Mouse (Mus musculus) midbrain, embryonic 12.5 days (tissue): ENCODE measurements at regions not wholly inside any gene's neighbourhood (a gene's known extent, or its start where the extent isn't known, plus 50 kb on each side); places are given as distances from the start of the nearest gene placed in this dataset.
A peak's percentile ranks its signal among the peaks of the same experiment; 100 is the strongest.

Source experiments
- ATAC-seq: fragments of 200-750 bp; cut with Nextera tagmentation; 2 replicates; pipeline ENCODE4 v1.8.0; 2017; ENCODE audit warnings: low read depth, moderate TSS enrichment, moderate library complexity; ENCODE audit not compliant: low FRiP score
- H3K27ac ChIP-seq: fragments of 300-500 bp; sonication (generic); replicated peaks from 2 replicates; pipeline ENCODE4 v1.5.1; 2016; ENCODE audit warnings: mild to moderate bottlenecking
- H3K27me3 ChIP-seq: fragments of 300-500 bp; sonication (generic); 2 replicates; pipeline ENCODE4 v1.6.1; 2016; ENCODE audit warnings: mild to moderate bottlenecking
- H3K36me3 ChIP-seq: fragments of 300-500 bp; sonication (generic); 2 replicates; pipeline ENCODE4 v1.6.1; 2016
- H3K4me1 ChIP-seq: fragments of 300-500 bp; sonication (generic); 2 replicates; pipeline ENCODE4 v1.6.1; 2016
- H3K4me2 ChIP-seq: fragments of 300-500 bp; sonication (generic); replicated peaks from 2 replicates; pipeline ENCODE4 v1.6.1; 2016; ENCODE audit warnings: mild to moderate bottlenecking, moderate library complexity
- H3K4me3 ChIP-seq: fragments of 300-500 bp; sonication (generic); 2 replicates; pipeline ENCODE4 v1.5.1; 2016; ENCODE audit warnings: mild to moderate bottlenecking
- H3K9ac ChIP-seq: fragments of 300-500 bp; sonication (generic); replicated peaks from 2 replicates; pipeline ENCODE4 v1.6.1; 2016; ENCODE audit warnings: mild to moderate bottlenecking, moderate library complexity
- H3K9me3 ChIP-seq: fragments of 300-500 bp; sonication (generic); 2 replicates; pipeline ENCODE4 v1.6.1; 2016; ENCODE audit warnings: mild to moderate bottlenecking
- WGBS: fragments of 180-500 bp; shearing (Covaris S2); methylation state at CpG from one replicate; pipeline ENCODE4 v1.1.7; 2016; 5-methylcytosine and 5-hydroxymethylcytosine counted together

- 63% methylated on average over 6 of the region's 6 CpGs for WGBS
- no peaks in the 10 kb centered on the region for H3K4me1 ChIP-seq
- no peaks in the 10 kb centered on the region for H3K9me3 ChIP-seq
- H3K36me3 ChIP-seq: no peaks in the 10 kb centered on the region
- ATAC-seq: no peak
- H3K4me3 ChIP-seq: no peak overlapping the region
- no peak overlapping the region for H3K4me2 ChIP-seq
- no peak overlapping the region for H3K27ac ChIP-seq
- H3K9ac ChIP-seq: no peak overlapping the region
- H3K27me3 ChIP-seq: no peaks in the 10 kb centered on the region
These were observed 209.9 kb upstream of the Gbe1 start for GRCm38 (mm10) chr16:70103791-70104378.

- 36% methylated on average over 3 of the region's 3 CpGs for WGBS
- H3K36me3 ChIP-seq: no peaks in the 10 kb centered on the region
- no peak overlapping the region for H3K4me2 ChIP-seq
- no peaks in the 10 kb centered on the region for H3K4me1 ChIP-seq
- H3K27ac ChIP-seq: no peak overlapping the region
- H3K27me3 ChIP-seq: no peaks in the 10 kb centered on the region
- H3K9me3 ChIP-seq: no peaks in the 10 kb centered on the region
- H3K9ac ChIP-seq: no peak overlapping the region
- ATAC-seq: no peak
- H3K4me3 ChIP-seq: no peak overlapping the region
These were observed 172.3 kb upstream of the Gbe1 start for GRCm38 (mm10) chr16:70141466-70141865.

- no peak overlapping the region for H3K4me2 ChIP-seq
- no peaks in the 10 kb centered on the region for H3K27me3 ChIP-seq
- H3K9me3 ChIP-seq: no peaks in the 10 kb centered on the region
- peak; percentile 56; the same call in 1 of the 2 replicates for ATAC-seq
- H3K36me3 ChIP-seq: no peaks in the 10 kb centered on the region
- H3K9ac ChIP-seq: no peak overlapping the region
- 34% methylated on average over 10 of the region's 10 CpGs for WGBS
- no peak overlapping the region for H3K27ac ChIP-seq
- H3K4me3 ChIP-seq: no peak overlapping the region
- H3K4me1 ChIP-seq: peaks cover 13% of the 10 kb centered on the region
These were observed 165.9 kb upstream of the Gbe1 start for GRCm38 (mm10) chr16:70147673-70148359.

GRCm38 (mm10) chr16:70154587-70154986 lies 159.2 kb upstream of the Gbe1 start:
- Histone ChIP-seq H3K4me2 (no peak overlapping the region), H3K9me3 (no peaks in the 10 kb centered on the region), H3K36me3 (no peaks in the 10 kb centered on the region), H3K9ac (no peak overlapping the region), H3K27me3 (no peaks in the 10 kb centered on the region), H3K4me1 (no peaks in the 10 kb centered on the region), H3K27ac (no peak overlapping the region), H3K4me3 (no peak overlapping the region)
- WGBS: 89% methylated on average over 7 of the region's 7 CpGs
- ATAC-seq: no peak

GRCm38 (mm10) chr16:70160539-70160938 lies 153.2 kb upstream of the Gbe1 start:
- H3K9ac ChIP-seq: no peak overlapping the region
- no peak overlapping the region for H3K4me2 ChIP-seq
- H3K27me3 ChIP-seq: no peaks in the 10 kb centered on the region
- no peak overlapping the region for H3K4me3 ChIP-seq
- H3K36me3 ChIP-seq: no peaks in the 10 kb centered on the region
- ATAC-seq: no peak
- H3K4me1 ChIP-seq: no peaks in the 10 kb centered on the region
- no peak overlapping the region for H3K27ac ChIP-seq
- H3K9me3 ChIP-seq: no peaks in the 10 kb centered on the region

GRCm38 (mm10) chr16:70175140-70175539 lies 138.6 kb upstream of the Gbe1 start:
- Histone ChIP-seq H3K27ac (no peak overlapping the region), H3K27me3 (no peaks in the 10 kb centered on the region), H3K36me3 (no peaks in the 10 kb centered on the region), H3K4me2 (no peak overlapping the region), H3K4me1 (no peaks in the 10 kb centered on the region), H3K9me3 (no peaks in the 10 kb centered on the region), H3K4me3 (no peak overlapping the region), H3K9ac (no peak overlapping the region)
- no peak for ATAC-seq
- 87% methylated on average over 7 of the region's 7 CpGs for whole genome bisulfite sequencing

GRCm38 (mm10) chr16:70178975-70179374 lies 134.8 kb upstream of the Gbe1 start:
- H3K4me1 ChIP-seq: no peaks in the 10 kb centered on the region
- WGBS: 90% methylated on average over 7 of the region's 7 CpGs

GRCm38 (mm10) chr16:70213861-70214597 lies 99.7 kb upstream of the Gbe1 start:
- H3K4me2 ChIP-seq: no peak overlapping the region
- no peaks in the 10 kb centered on the region for H3K36me3 ChIP-seq
- H3K4me1 ChIP-seq: no peaks in the 10 kb centered on the region
- H3K9ac ChIP-seq: no peak overlapping the region
- H3K27me3 ChIP-seq: no peaks in the 10 kb centered on the region
- WGBS: 53% methylated on average over 1 of the region's 1 CpGs
- no peak for ATAC-seq
- H3K27ac ChIP-seq: no peak overlapping the region
- no peak overlapping the region for H3K4me3 ChIP-seq
- no peaks in the 10 kb centered on the region for H3K9me3 ChIP-seq

More at GRCm38 (mm10) chr16:70178975-70179374, 134.8 kb upstream of the Gbe1 start:
- Histone ChIP-seq H3K4me3 (no peak overlapping the region), H3K36me3 (no peaks in the 10 kb centered on the region), H3K9me3 (no peaks in the 10 kb centered on the region), H3K4me2 (no peak overlapping the region), H3K9ac (no peak overlapping the region), H3K27me3 (no peaks in the 10 kb centered on the region), H3K27ac (no peak overlapping the region)
- no peak for ATAC-seq

GRCm38 (mm10) chr16:70214800-70215199 lies 98.9 kb upstream of the Gbe1 start:
- no peaks in the 10 kb centered on the region for H3K4me1 ChIP-seq
- 10% methylated on average over 4 of the region's 4 CpGs for WGBS
- H3K27ac ChIP-seq: no peak overlapping the region
- no peak overlapping the region for H3K4me3 ChIP-seq
- H3K9ac ChIP-seq: no peak overlapping the region
- ATAC-seq: no peak
- H3K27me3 ChIP-seq: no peaks in the 10 kb centered on the region
- H3K9me3 ChIP-seq: no peaks in the 10 kb centered on the region
- no peak overlapping the region for H3K4me2 ChIP-seq
- no peaks in the 10 kb centered on the region for H3K36me3 ChIP-seq

- ATAC-seq: 0 out of 2 replicates have a peak, but pooled peaks have one; percentile 49
- Histone ChIP-seq H3K36me3 (no peaks in the 10 kb centered on the region), H3K4me3 (no peak overlapping the region), H3K27me3 (no peaks in the 10 kb centered on the region), H3K4me1 (no peaks in the 10 kb centered on the region), H3K9me3 (no peaks in the 10 kb centered on the region), H3K4me2 (no peak overlapping the region), H3K9ac (no peak overlapping the region), H3K27ac (no peak overlapping the region)
- WGBS: 94% methylated on average over 9 of the region's 9 CpGs
These were observed 86.0 kb upstream of the Gbe1 start for GRCm38 (mm10) chr16:70227601-70228226.

GRCm38 (mm10) chr16:70232706-70233105 lies 81.0 kb upstream of the Gbe1 start:
- Histone ChIP-seq H3K9ac (no peak overlapping the region), H3K27ac (no peak overlapping the region), H3K4me1 (no peaks in the 10 kb centered on the region), H3K27me3 (no peaks in the 10 kb centered on the region), H3K36me3 (no peaks in the 10 kb centered on the region), H3K9me3 (no peaks in the 10 kb centered on the region), H3K4me3 (no peak overlapping the region), H3K4me2 (no peak overlapping the region)
- WGBS: 89% methylated on average over 9 of the region's 9 CpGs
- ATAC-seq: no peak

- no peak overlapping the region for H3K9ac ChIP-seq
- H3K4me1 ChIP-seq: peaks cover 9% of the 10 kb centered on the region
- no peak overlapping the region for H3K4me3 ChIP-seq
- WGBS: 93% methylated on average over 4 of the region's 4 CpGs
- no peak overlapping the region for H3K27ac ChIP-seq
- H3K27me3 ChIP-seq: no peaks in the 10 kb centered on the region
- H3K4me2 ChIP-seq: no peak overlapping the region
- no peaks in the 10 kb centered on the region for H3K36me3 ChIP-seq
- no peaks in the 10 kb centered on the region for H3K9me3 ChIP-seq
- no peak for ATAC-seq
These were observed 78.6 kb upstream of the Gbe1 start for GRCm38 (mm10) chr16:70235189-70235588.
